Mouse (Mus musculus) testis, adult 2 months (tissue): ENCODE measurements around the gene Dact3. TPM values are rescaled to one million over a fixed set of nuclear protein-coding genes. Genes with fewer than 3 reads are reported as not detected.

Experiments used
- H3K27ac ChIP-seq: fragments of 200-500 bp; 2 replicates; pipeline ENCODE4 v1.5.1; 2012; ENCODE audit warnings: low read depth, low read length; ENCODE audit not compliant: control insufficient read depth, insufficient read depth
- H3K27me3 ChIP-seq: fragments of 200-500 bp; 2 replicates; pipeline ENCODE4 v1.6.1; 2012; ENCODE audit warnings: mild to moderate bottlenecking, low read length, moderate library complexity; ENCODE audit not compliant: control insufficient read depth, insufficient read depth
- H3K36me3 ChIP-seq: fragments of 200-500 bp; 2 replicates; pipeline ENCODE4 v1.6.1; 2012; ENCODE audit warnings: mild to moderate bottlenecking, low read length; ENCODE audit not compliant: control insufficient read depth, insufficient read depth
- H3K4me1 ChIP-seq: fragments of 200-500 bp; 2 replicates; pipeline ENCODE4 v1.6.1; 2012; ENCODE audit warnings: low read length; ENCODE audit not compliant: control insufficient read depth, insufficient read depth
- H3K4me3 ChIP-seq: fragments of 200-500 bp; 2 replicates; pipeline ENCODE4 v1.5.1; 2012; ENCODE audit warnings: low read depth, mild to moderate bottlenecking, low read length, moderate library complexity, mixed read lengths; ENCODE audit not compliant: control insufficient read depth
- CTCF ChIP-seq: fragments of 200-500 bp; IDR thresholded peaks from 2 replicates; pipeline ENCODE4 v1.5.1; 2012; ENCODE audit warnings: low read depth, mild to moderate bottlenecking, inconsistent platforms, low read length, moderate library complexity; ENCODE audit not compliant: control insufficient read depth, insufficient read depth, insufficient replicate concordance
- POLR2A ChIP-seq: fragments of 200-500 bp; IDR thresholded peaks from 2 replicates; pipeline ENCODE4 v1.6.1; 2012; ENCODE audit warnings: low read depth, mild to moderate bottlenecking, inconsistent platforms, low read length, moderate library complexity; ENCODE audit not compliant: control insufficient read depth
- polyA plus RNA-seq: library from polyadenylated mRNA; depleted of rRNA; stranded (reverse); fragments of >200 nt; gene quantifications from 2 replicates; pipeline ENCODE4 v1.2.3, GENCODE M21; 2012

Gene Dact3
- polyA plus RNA-seq, 1 experiment: 30.7 TPM

GRCm38 (mm10) chr7:16911904-16912303 lies 36.8 kb downstream of the Dact3 start:
- TF ChIP-seq CTCF (no peak), POLR2A (no peak)
- H3K4me1 ChIP-seq: peaks cover 6% of the 10 kb centered on the region; the same call in 1 of the 2 replicates
- H3K36me3 ChIP-seq: no peaks in the 10 kb centered on the region; the same call in 1 of the 2 replicates

DNA sequence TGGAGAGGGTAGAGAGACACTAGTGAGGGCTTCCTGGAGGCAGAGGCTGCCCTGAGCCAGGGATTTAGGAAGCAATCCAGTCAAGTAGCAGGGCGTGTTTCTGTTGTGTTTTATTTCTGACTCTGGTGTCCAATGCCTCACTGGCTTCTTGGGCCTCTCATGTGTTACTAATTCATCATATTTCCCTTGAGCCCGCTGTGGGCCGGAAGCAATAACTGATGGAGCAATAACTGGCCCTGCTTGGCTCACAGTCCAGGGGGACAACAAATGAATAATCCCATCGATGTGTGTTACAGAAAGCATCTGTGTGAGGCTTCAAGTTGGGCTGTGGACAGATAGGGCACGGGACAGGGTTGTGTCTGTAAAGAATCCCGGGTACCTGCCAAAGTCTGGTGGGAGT lies 37.2 kb downstream of the Dact3 start:
- Histone ChIP-seq H3K4me1 (peaks cover 2% of the 10 kb centered on the region; the same call in 1 of the 2 replicates), H3K4me3 (no peak overlapping the region)

More at GRCm38 (mm10) chr7:16911904-16912303, 36.8 kb downstream of the Dact3 start:
- Histone ChIP-seq H3K4me3 (no peak overlapping the region), H3K27ac (no peak overlapping the region), H3K27me3 (no peaks in the 10 kb centered on the region)

GRCm38 (mm10) chr7:16913806-16914452 lies 38.8 kb downstream of the Dact3 start:
- no peak overlapping the region for H3K27ac ChIP-seq
- no peaks in the 10 kb centered on the region; the same call in 1 of the 2 replicates for H3K36me3 ChIP-seq
- TF ChIP-seq CTCF: peak; percentile 71
- TF ChIP-seq POLR2A: no peak
- H3K4me1 ChIP-seq: no peaks in the 10 kb centered on the region
- no peaks in the 10 kb centered on the region for H3K27me3 ChIP-seq
- no peak overlapping the region for H3K4me3 ChIP-seq

More for the DNA sequence above, 37.2 kb downstream of the Dact3 start:
- no peak for TF ChIP-seq POLR2A
- no peak for TF ChIP-seq CTCF
- H3K27me3 ChIP-seq: no peaks in the 10 kb centered on the region
- no peak overlapping the region for H3K27ac ChIP-seq
- no peaks in the 10 kb centered on the region; the same call in 1 of the 2 replicates for H3K36me3 ChIP-seq

DNA sequence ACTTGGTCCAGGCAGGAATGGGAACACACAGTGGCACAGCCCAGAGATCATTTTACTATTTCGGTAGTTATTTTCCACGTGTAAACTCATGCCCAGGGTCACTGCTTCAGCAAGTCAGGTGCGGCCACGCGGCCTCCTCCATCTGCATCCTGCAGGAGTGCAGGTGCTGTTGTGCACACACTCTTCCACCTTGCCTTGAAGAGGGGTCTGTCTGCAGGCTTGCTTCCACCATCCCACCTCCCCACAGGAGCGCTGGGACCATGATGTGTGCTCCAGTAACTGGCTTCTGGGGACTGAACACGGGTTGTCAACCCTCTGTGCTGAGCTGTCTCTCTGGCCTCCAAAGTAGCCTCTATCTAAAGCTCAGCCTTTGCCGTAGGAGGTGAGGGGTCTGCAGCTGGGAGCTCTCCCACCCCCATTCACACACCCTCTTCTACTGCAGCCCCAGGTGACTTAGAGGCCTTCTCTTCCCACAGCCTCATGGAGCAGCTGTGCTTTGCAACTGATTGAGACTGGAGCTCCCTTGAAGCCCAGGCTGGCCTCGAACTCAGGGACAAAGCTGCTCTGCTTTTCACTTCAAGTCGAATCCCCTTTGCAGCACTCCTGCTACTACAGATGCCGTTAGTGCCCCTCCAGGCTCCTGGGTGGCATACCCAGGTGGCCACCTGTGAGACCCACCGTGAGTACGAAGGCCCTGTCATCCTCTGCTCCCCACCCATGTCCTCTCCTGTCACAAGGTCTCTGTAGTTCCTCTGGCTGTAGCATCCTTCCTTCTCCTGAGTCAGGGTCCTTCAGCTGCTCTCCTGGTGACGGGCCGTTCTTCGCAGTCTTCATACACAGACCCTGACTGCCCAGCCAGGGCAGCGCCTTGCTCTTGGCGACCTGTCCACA lies 39.6 kb downstream of the Dact3 start:
- H3K36me3 ChIP-seq: no peaks in the 10 kb centered on the region; the same call in 1 of the 2 replicates
- H3K4me3 ChIP-seq: no peak overlapping the region
- peaks cover 2% of the 10 kb centered on the region; the same call in 1 of the 2 replicates for H3K4me1 ChIP-seq
- TF ChIP-seq POLR2A (no peak), CTCF (no peak)
- H3K27ac ChIP-seq: no peak overlapping the region
- H3K27me3 ChIP-seq: no peaks in the 10 kb centered on the region

GRCm38 (mm10) chr7:16915461-16916340 lies 40.6 kb downstream of the Dact3 start:
- no peaks in the 10 kb centered on the region; the same call in 1 of the 2 replicates for H3K36me3 ChIP-seq
- no peak for TF ChIP-seq POLR2A
- no peak for TF ChIP-seq CTCF
- H3K27ac ChIP-seq: no peak overlapping the region
- H3K4me1 ChIP-seq: peaks cover 7% of the 10 kb centered on the region
- no peaks in the 10 kb centered on the region for H3K27me3 ChIP-seq
- no peak overlapping the region for H3K4me3 ChIP-seq

DNA sequence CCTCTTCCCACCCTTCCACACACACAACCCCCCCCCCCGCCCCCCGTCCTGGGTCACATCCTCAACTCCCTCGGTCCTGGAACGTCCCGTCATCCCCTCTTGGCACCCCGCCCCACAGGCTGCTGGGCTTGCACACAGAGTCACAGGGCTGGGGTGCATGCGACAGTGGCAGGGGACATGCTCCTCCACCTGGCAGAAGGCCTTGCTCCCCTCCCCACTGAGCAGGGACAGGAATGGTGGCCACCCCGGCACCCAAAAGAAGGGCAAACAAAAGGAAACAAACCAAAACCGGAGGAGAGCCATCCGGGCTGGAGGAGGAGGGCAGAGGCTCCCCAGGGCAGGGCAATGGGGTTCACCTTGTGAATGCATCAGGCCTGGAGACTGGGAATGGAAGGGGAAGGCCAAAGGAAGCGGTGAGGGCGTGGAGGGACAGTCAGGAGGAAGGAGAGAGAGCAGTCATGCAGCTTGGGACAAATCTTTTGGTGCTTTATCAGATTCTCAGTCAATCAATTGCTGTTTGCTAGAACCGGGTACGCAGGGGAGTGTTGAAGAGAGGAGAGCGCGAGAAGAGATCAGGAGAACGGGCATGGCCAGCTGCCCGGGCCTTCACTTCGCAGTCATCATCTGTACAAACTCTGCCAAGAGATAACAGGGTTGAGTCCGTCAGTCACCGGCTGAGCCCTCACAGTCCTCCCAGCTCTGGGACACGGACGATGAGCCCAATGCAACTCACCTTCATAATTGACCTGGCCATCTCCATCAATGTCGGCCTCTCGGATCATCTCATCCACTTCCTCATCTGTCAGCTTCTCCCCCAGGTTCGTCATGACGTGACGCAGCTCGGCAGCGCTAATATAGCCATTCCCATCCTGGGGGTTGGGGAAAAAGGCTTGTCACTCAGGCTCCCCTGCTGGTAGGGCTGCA lies 41.5 kb downstream of the Dact3 start:
- TF ChIP-seq POLR2A (no peak), CTCF (no peak)
- no peaks in the 10 kb centered on the region for H3K27me3 ChIP-seq
- no peak overlapping the region for H3K27ac ChIP-seq
- peaks cover 12% of the 10 kb centered on the region for H3K4me1 ChIP-seq
- no peaks in the 10 kb centered on the region; the same call in 1 of the 2 replicates for H3K36me3 ChIP-seq
- H3K4me3 ChIP-seq: no peak overlapping the region
